Mouse (Mus musculus): ENCODE results near the gene Acer3.

The Acer3 gene

GRCm38 (mm10) chr7:98321083-98321482 lies at the start of gene Acer3:
Acer3 (minus strand) TSS chr7:98321208.
- DNase-seq = no peak

- no peak for DNase-seq
These were observed 48.9 kb upstream of the Acer3 start for GRCm38 (mm10) chr7:98369762-98370369.

GRCm38 (mm10) chr7:98361662-98362061 lies 40.7 kb upstream of the Acer3 start:
- DNase-seq = no peak

- peak; percentile 72 for DNase-seq
These were observed 40.1 kb upstream of the Acer3 start, which contains the start of gene Tsku for GRCm38 (mm10) chr7:98361063-98361652. Tsku (minus strand) TSS chr7:98361328.

- no peak for DNase-seq
These were observed 39.6 kb upstream of the Acer3 start for GRCm38 (mm10) chr7:98360621-98360990.

- no peak for DNase-seq
These were observed 39.1 kb upstream of the Acer3 start for GRCm38 (mm10) chr7:98359951-98360620.

GRCm38 (mm10) chr7:98358016-98358415 lies 37.0 kb upstream of the Acer3 start:
- no peak for DNase-seq

- DNase-seq = no peak
These were observed 36.3 kb upstream of the Acer3 start for GRCm38 (mm10) chr7:98357324-98357723.

- DNase-seq = no peak
These were observed 33.9 kb upstream of the Acer3 start for GRCm38 (mm10) chr7:98354921-98355310.

- no peak for DNase-seq
These were observed 33.3 kb upstream of the Acer3 start for GRCm38 (mm10) chr7:98354160-98354920.

GRCm38 (mm10) chr7:98353616-98354015 lies 32.6 kb upstream of the Acer3 start:
- no peak for DNase-seq

- DNase-seq = no peak
These were observed 30.5 kb upstream of the Acer3 start for GRCm38 (mm10) chr7:98351523-98351922.

- no peak for DNase-seq
These were observed 28.8 kb upstream of the Acer3 start for GRCm38 (mm10) chr7:98349821-98350220.

- peak; percentile 48 for DNase-seq
These were observed 28.1 kb upstream of the Acer3 start for GRCm38 (mm10) chr7:98349096-98349495.

- no peak for DNase-seq
These were observed 27.0 kb upstream of the Acer3 start for GRCm38 (mm10) chr7:98348043-98348442.

GRCm38 (mm10) chr7:98347471-98347870 lies 26.5 kb upstream of the Acer3 start:
- DNase-seq = no peak

GRCm38 (mm10) chr7:98345036-98345435 lies 24.0 kb upstream of the Acer3 start:
- DNase-seq = no peak

- no peak for DNase-seq
These were observed 23.4 kb upstream of the Acer3 start for GRCm38 (mm10) chr7:98344361-98344760.

- no peak for DNase-seq
These were observed 21.2 kb upstream of the Acer3 start for GRCm38 (mm10) chr7:98342249-98342648.

- peak; percentile 75 for DNase-seq
These were observed 20.5 kb upstream of the Acer3 start for GRCm38 (mm10) chr7:98341475-98341874.

GRCm38 (mm10) chr7:98340343-98340742 lies 19.3 kb upstream of the Acer3 start:
- no peak for DNase-seq

GRCm38 (mm10) chr7:98333987-98334386 lies 13.0 kb upstream of the Acer3 start:
- DNase-seq = no peak

- no peak for DNase-seq
These were observed 12.5 kb upstream of the Acer3 start for GRCm38 (mm10) chr7:98333507-98333906.
